Mouse (Mus musculus): ENCODE measurements around the gene Pced1b.

DNA sequence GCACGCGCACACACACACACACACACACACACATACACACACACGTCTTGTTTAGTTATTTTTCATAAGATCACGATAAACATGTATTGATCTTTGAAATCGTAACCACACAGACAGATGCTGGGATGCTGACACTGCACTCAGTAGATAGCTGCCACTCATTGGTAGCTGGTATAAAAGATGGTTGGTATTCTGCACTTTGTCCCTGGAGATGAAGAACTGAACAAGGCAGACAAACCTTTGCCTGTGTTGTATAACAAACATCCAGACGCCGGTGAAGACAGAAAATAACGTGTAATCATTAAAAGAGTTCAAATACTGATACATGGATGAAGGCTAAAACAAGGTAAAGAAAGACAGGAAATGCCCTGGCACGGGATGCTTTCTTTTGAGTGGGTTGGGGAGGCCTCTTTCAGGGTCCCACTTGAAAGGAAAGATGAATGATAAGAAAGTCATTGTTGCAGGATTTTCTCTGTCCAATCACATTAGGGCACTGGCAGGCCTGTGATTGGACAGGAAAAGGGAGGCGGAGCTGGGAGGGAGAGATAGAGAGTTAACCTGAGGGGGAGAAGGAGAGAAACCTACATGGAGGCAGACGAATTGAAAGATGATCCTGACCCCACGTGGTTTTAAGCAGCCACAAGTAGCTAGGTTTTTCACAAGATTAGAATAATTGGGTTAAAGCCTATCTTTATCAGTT lies 182.4 kb downstream of the Pced1b start:
- TF ChIP-seq POLR2A (IDR thresholded peaks at IDR 0.05; ENCODE audit: low read depth, low read length) (no peak), CTCF (IDR thresholded peaks at IDR 0.05; ENCODE audit: extremely low read depth, insufficient read length, insufficient replicate concordance, low read depth, low read length) (no peak)

Measured in small intestine, adult 2 months (tissue).